Mouse (Mus musculus): Measurements from ENCODE around the gene Gm11549.

Gene Gm11549

DNA sequence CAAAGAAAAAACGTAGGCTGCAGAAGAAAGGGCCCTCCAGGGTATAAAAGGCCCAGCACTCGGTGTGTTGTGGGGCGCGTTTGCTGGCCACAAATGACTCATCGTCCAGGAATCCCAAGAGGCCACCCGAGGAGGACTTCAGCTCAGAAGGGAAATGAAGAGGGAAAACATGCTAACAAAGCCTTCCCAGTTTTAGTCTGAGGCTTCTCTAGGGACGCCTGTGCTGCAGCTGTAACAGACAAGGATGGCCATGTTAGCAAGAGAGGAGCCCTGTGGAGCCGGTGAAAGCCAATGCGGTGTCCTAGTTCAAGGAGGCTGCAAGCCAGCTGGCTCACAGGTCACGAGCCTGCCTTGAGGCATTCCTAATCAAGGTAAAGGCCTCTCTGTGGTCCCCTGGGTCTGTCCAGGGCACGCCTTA, 39.8 kb downstream of the Gm11549 start:
- no peak for DNase-seq (ENCODE audit: low read depth, low spot score)

DNA sequence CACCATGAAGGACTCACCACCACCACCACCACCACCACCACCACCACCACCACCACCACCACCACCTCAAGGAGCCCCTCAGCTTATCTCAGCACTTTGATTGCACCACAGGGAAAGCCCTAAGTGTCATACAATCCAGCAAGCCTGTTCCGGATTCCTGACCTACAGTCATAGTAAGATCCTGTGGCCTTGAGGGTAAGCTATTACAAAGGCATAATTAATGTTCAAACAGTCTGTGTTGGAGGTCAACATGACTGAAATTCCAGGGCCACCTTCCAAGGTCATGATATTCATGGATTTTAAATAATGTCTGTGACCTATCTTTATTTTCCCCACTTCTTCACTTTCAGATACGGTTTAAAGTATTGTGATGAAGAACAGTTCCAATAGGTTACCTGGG, 41.1 kb downstream of the Gm11549 start:
- DNase-seq (ENCODE audit: low read depth, low spot score): no peak

DNA sequence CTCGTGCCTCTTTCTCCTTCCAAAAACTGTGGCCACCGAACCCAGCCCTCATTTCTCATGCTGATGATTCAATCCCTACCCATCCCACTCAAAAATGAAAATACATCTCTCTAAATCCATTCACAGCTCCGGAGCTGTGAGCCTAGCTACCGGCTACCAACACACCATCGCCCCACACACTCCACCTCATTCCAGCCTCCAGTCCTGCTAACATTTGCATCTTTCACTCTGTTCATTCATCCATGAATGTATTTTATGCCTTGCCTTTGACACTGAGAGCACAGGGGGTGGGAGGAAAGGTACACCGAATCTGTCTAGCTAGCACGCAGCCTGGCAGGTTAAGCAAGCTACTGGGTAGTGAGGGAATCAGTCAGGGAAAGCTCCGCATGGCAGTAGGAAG, 42.8 kb downstream of the Gm11549 start:
- DNase-seq (ENCODE audit: low read depth, low spot score): no peak

DNA sequence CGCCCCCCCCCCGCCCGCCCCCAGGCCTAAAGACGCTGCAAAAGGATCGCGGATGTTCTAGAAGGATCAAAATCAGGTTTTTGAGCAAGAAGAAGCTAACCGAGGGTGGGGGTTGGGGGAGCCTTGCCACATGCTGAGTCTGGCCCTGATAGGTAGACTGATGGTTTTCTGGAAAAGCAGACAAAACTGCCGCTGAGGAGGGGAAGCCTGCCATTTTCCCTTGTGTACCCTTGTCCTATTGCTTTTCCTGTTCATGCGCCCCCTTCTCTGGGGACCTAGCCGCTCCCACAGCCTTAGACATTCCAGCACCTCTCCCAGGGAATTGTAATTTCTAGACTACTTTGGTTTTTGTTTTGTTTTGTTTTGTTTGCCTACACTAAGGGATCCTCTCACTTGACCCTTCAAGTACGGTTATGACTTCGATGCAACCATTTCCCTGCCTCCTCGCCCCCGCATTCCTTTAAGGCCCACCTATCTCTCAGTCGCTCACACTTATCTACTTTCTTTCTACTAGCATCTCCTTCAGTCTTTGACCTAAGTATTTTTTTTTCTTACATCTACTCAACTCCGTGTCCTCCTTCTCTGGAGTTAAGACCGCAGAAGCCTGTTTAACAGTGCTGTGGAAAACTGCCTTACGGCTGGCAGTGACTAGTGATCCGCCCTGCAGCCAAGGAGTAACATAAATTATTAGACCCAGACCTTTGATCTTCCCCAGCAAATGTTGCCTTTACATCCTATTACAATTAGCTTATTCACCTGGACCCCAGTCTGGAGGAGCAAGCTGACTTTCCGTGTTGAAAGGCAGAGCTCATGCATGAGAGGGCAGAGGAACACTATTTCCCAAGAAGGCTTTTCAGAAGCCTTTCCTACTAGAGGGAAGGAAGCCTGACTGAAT, 45.1 kb downstream of the Gm11549 start:
- DNase-seq (ENCODE audit: low read depth, low spot score): no peak

DNA sequence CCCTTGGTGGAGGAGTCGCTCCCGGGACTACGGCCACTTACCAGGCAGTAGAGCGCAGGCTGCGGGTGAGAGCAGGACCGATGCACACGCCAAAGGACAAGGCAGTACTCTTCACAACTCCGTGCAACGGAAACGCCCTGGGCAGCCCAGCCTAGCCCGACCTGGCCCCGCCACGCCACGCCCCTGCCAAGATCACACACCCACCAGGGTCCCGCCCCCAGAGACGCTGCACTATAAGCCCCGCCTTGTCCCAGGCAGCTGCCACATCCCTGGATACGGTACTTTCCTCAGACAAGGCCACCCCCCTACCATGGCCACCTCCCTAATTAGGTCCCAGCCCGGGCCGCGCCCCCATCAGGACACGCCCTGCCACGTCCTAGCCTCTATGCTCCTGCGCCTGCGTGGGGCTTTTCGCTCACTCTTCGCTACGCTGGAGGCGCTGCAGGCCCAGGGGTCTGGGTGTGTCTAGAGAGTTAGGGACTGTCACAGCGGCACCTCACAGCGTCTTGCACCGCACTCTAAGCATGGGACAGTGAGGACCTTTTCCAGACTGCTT, 46.0 kb downstream of the Gm11549 start, which contains the start of the genes Anxa5 and 1810062G17Rik:
TSS of gene Anxa5 (minus strand) at position 363 of the 556 bp plus-strand sequence.
TSS of gene 1810062G17Rik (plus strand) at position 406 of the 556 bp plus-strand sequence.
- peak; percentile 66 for DNase-seq (ENCODE audit: low read depth, low spot score)

DNA sequence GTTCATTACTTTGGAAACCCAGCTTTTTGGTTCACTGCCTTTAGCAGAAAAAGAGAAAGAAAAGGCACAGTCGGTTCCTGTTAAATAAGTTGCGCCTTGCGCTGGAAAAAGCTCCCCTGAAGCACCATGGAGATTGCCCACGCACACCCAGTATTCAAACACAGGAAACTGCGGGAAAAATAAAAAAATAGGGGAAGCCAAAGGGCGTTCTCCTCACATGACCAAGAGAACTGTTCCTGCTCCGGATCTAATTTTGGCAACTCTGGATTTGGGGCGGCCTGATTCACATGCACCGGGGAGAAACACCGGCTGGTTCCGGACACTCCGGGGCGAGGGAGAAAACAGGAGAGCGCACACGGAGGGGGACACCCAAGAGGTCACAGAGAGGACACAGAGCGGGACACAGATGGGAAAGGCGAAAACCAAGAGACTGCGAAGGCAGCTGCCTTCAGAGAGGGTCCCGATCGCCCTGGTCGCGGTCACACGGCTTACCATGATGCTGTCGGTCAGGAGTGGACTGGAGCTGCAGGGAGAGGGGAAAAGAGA, 46.6 kb downstream of the Gm11549 start:
- no peak for DNase-seq (ENCODE audit: low read depth, low spot score)

DNA sequence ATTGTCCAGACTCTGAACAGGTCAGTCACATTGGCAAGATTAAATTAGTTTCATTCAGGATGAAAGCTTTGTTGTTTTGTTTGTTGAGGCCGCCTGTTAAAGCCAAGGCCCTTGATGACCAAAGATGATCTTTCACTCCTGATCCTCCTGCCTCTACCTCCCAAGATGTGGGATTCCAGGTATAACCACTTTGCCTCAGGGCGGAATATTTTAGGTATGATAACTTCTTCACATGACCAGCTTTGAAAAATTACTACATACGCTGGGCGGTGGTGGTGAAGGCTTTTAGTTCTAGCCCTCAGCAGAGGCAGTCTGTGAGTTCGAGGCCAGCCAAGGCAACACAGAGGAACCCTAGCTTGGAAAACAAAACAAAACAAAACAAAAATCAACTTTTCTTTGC, 47.2 kb downstream of the Gm11549 start:
- DNase-seq (ENCODE audit: low read depth, low spot score): no peak

DNA sequence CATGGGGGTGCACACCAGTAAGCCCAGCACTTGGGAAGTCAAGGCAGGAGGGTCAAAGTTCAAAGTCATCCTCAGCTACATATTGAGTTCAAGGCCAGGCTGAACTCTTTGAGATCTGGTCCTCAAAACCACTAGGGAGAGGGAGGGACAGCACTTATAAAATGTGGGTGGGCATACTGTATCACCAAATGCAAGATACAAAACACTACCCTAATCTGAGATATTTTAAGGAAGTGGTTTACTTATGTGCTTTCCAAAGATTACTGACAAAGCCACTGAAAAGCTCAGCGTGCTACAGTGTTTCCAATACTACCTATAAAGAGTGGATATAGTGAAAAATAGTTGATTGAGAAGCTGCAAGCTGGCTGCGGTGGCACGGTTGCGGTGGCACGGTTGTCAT, 48.4 kb downstream of the Gm11549 start:
- DNase-seq (ENCODE audit: low read depth, low spot score): no peak

DNA sequence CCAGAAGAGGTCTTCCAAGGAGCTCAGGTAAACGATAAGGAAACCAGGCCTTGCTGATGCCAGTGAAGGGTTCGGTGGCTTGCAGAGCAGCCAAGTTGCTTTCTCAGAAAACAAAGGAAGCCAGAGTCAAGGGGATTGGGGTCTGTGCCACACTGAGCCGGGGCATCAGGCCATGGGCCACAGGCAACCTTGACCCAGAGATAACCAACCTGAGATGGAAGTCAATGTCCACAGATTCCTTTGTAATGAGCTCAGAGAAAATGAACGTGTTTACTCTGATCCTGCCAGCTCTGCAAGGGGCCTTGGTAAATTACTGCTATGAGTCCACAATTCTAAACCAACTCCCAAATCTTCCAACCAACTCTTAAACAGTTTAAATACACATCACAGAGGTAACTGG, 49.8 kb downstream of the Gm11549 start:
- DNase-seq (ENCODE audit: low read depth, low spot score): no peak

DNA sequence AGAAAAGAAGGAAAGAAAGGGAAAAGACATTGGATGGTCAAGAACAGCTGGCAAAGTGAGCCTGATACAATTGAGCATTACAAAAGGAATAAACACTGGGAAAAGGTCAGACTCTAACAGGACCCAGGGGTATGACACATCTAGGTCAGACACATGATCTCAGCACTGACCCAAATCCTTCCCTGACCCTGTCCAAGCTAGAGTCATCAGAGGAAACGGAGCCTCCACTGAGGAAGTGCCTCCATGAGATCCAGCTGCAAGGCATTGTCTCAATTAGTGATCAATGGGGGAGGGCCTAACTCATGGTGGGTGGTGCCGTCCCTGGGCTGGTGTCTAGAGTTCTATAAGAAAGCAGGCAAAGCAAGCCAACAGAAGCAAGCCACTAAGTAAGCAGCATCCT, 52.7 kb downstream of the Gm11549 start:
- no peak for DNase-seq (ENCODE audit: low read depth, low spot score)

DNA sequence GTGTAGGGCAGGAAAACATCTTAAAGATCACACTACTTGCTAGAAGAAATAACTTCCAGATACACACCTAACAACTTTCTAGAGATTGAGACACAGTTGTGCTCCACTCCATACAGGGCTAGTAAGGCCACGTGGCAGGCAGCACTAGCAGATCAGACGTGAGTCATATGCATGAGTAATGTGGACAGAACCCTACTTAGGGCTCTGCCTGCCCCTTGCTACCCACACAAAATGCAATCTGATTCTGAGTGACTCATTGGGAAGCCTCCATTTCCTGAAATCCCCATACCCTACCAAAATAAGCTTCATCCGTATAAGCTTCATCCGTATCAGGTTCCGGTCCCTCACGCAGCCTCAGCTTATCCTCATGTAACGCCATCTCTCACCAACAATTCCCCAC, 54.0 kb downstream of the Gm11549 start:
- no peak for DNase-seq (ENCODE audit: low read depth, low spot score)

DNA sequence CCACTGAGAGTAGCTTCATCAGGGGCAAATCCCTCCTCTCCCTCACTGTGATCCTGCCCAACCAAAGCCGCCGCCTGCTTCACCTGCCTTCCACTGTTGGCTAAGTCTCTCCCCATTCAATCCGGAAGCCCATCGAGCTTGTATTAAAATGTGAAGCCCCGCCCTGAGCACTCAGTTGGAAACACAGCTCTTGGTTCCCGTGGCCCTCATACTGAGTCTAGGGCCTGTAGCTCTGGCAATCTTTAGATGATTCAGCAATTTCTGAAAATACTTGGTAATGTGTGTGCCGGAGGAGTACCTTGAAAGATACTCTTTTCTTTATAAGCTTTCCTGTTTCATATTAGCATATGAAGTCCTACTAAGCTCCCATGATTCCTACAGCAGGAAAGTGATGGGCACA, 56.1 kb downstream of the Gm11549 start:
- DNase-seq (ENCODE audit: low read depth, low spot score): no peak
